Mouse (Mus musculus) gastrocnemius, postnatal 10 days (tissue): ENCODE measurements at regions not wholly inside any gene's neighbourhood (a gene's known extent, or its start where the extent isn't known, plus 50 kb on each side); places are given as distances from the start of the nearest gene placed in this dataset.
"Not testable (repeated sequence)": the region's sequence is repeated elsewhere in the genome, so short reads cannot be mapped to it uniquely, and the experiment has no call there.

Experiments
- DNase-seq: peaks from one replicate; pipeline ENCODE4 v3.0.0; 2021; ENCODE audit warnings: mixed read lengths

- DNase-seq = no peak
Observed at GRCm38 (mm10) chr13:97393456-97393855, 152.6 kb downstream of the Enc1 start.

- DNase-seq = no peak
Observed at GRCm38 (mm10) chr13:97390449-97390930, 149.6 kb downstream of the Enc1 start.

- no peak for DNase-seq
Observed at GRCm38 (mm10) chr13:97388851-97389479, 148.1 kb downstream of the Enc1 start.

- DNase-seq = no peak
Observed at GRCm38 (mm10) chr13:97386511-97386910, 145.6 kb downstream of the Enc1 start.

GRCm38 (mm10) chr13:97385531-97385930 lies 144.6 kb downstream of the Enc1 start:
- DNase-seq = no peak

GRCm38 (mm10) chr13:97384091-97384777 lies 143.3 kb downstream of the Enc1 start:
- DNase-seq = no peak

- no peak for DNase-seq
Observed at GRCm38 (mm10) chr13:97383351-97383750, 142.4 kb downstream of the Enc1 start.

GRCm38 (mm10) chr13:97380366-97380765 lies 139.5 kb downstream of the Enc1 start:
- no peak for DNase-seq

GRCm38 (mm10) chr13:97376232-97376523 lies 135.3 kb downstream of the Enc1 start:
- no peak for DNase-seq

GRCm38 (mm10) chr13:97375501-97376231 lies 134.8 kb downstream of the Enc1 start:
- DNase-seq = no peak

- DNase-seq = no peak
Observed at GRCm38 (mm10) chr13:97372348-97372747, 131.4 kb downstream of the Enc1 start.

- DNase-seq = no peak
Observed at GRCm38 (mm10) chr13:97371200-97371599, 130.3 kb downstream of the Enc1 start.

- DNase-seq = no peak
Observed at GRCm38 (mm10) chr13:97366723-97367122, 125.8 kb downstream of the Enc1 start.

GRCm38 (mm10) chr13:97365557-97366244 lies 124.8 kb downstream of the Enc1 start:
- DNase-seq = no peak

GRCm38 (mm10) chr13:97365004-97365403 lies 124.1 kb downstream of the Enc1 start:
- DNase-seq = no peak

GRCm38 (mm10) chr13:97363765-97364164 lies 122.9 kb downstream of the Enc1 start:
- no peak for DNase-seq

- DNase-seq = no peak
Observed at GRCm38 (mm10) chr13:97363214-97363613, 122.3 kb downstream of the Enc1 start.

- no peak for DNase-seq
Observed at GRCm38 (mm10) chr13:97360551-97360950, 119.6 kb downstream of the Enc1 start.

GRCm38 (mm10) chr13:97358781-97359305 lies 117.9 kb downstream of the Enc1 start:
- no peak for DNase-seq

- no peak for DNase-seq
Observed at GRCm38 (mm10) chr13:97358261-97358660, 117.4 kb downstream of the Enc1 start.

GRCm38 (mm10) chr13:97356923-97357807 lies 116.3 kb downstream of the Enc1 start:
- no peak for DNase-seq

- DNase-seq = not testable (repeated sequence)
Observed at GRCm38 (mm10) chr13:97355411-97355810, 114.5 kb downstream of the Enc1 start.
